Mouse (Mus musculus): ENCODE data around the gene Tcp11l2. TPM values are rescaled to one million over a fixed set of nuclear protein-coding genes. Genes with fewer than 3 reads are reported as not detected.

The Tcp11l2 gene
- total RNA-seq, 2 experiments from 2014 or later = 35.9 to 52.2 TPM

DNA sequence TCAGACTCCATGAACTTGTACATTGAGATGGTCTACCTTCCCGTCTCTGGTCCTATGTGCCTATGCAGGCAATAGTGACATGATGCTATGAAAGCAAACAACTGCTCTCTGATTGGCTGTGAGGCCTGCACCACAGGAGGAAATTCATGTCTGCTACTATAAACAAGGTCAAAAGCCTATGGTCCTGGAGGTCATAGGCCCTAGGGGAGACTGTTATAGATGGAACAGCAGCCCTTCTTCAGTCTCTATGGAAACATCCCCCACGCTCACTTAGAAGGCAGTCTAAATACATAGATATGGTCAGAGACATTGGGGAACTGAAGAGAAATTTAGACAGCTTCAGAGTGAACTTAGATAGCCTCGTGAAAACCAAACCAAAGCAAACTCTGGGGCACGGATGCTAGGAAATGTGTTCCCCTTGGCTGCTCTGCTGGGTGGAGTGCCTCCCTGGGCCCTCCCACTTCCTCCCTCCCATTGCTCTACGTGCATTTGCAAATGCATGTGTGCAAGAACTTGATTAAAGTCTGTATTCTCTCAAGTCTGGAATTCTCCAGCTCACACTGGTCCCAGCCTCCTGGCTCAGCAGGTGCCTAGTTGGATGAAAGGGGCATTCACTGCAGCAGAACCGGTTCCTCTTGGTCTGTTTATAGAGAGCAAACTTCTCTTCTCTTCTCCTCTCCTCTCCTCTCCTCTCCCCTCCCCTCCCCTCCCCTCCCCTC lies 22.0 kb upstream of the Tcp11l2 start:
- no peak for DNase-seq (ENCODE audit: low spot score)

- no peak for DNase-seq (ENCODE audit: low spot score)
Measured at GRCm38 (mm10) chr10:84556120-84556519, 20.3 kb upstream of the Tcp11l2 start.

DNA sequence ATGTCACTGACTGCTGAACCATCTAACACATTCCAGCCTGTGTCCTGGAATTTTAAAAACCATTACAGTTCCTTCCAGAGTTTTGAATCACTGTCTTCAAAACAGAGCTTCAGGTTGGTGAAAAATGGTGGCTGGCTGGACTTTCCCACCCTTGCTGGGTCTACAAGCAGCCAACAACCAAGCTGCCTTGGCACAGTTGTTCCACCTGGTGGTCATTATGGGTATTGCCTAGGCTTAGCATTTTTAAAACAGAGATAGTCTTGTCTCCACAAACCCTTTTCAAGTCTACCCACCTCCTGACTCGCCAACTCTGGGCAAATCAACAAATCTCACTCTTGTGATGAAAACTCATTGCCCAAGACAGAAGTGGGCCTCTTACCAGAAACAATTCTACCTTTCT lies 17.9 kb upstream of the Tcp11l2 start:
- DNase-seq (ENCODE audit: low spot score) = no peak

DNA sequence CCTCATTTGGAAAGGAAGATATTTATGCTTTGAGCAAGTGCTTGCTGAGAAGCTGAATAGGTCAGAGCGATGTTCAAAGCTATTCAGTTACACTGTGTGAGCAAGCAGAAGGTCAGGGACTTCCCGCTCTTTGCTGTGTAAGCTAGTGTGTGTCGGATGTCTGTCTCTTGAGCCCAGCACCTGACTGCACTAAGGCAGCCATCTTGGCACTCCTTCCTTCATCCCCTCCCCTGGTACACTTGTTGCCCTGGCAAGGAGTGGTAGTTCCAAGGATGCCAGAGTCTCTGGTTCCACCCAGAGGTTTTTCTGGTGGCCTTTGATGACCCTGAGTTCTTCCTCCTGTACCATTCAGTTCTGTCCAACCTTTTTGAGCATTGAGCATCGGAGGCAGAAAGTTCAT lies 16.4 kb upstream of the Tcp11l2 start:
- DNase-seq (ENCODE audit: low spot score) = peak; percentile 81

GRCm38 (mm10) chr10:84562121-84562520 lies 14.3 kb upstream of the Tcp11l2 start:
- DNase-seq (ENCODE audit: low spot score) = no peak

DNA sequence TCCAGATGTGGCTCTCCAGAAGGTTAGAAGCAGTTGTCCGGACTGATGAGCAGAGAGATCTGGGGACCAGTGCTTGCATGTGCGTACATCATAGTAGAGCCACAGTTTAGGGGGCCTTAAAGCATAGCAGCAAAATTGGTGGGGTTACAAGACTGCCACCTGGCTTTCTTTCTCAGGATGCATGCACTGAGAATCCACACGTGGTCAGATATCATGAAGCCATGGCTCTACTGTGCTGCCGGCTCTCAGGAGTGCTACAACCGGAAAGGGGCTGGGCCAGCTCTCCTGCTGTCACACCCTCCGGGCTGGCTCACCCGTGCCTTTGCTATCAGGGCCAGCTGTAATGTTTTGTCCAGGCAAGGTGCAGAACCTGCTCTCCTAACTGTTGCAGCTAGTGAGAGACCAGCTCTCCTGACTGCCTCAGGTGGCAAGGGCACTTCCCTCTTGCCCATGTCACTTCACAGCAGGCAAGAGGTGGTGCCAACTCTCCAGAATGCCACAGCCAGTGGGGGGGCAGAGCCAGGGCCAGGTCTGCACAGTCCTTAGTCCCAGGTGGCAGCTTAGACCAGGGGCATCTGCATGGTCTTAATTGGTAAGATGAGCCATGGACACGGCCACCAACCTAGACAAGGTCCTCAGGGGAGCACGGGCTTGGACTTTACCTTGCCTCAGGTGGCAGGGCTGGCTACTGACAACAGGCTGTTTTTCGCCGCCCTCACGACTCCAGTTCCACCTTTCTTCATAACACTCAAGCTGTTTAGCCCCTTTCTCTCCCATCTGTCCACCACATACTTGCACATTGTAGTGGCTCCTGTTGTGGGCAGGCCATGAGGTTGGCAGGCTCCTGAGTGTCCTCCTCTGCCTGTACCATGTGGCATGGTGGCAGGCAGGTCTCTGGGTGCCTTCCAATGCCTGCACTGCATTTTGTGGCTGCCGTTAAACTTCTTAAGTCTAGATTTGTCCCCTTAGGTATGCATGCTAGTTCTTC lies 13.6 kb upstream of the Tcp11l2 start:
- DNase-seq (ENCODE audit: low spot score) = no peak

DNA sequence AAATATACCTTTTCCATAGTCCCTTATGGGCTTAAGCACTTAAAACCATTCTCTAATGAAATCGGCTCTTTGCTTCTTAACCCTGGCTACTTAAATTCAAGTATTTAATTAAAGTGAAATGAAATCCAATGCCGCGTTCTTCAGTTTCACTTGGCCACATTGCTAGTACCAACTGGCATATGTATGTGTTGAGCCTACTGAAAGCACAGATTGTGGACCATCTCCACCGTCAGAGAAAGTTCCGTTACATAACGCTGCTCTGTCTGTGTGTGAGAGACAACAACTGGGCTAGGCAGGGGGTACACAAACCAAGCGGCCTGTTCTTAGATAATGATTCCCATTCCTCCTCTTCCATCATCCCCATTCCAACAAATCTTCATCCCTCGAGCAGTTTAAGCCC lies 12.0 kb upstream of the Tcp11l2 start:
- no peak for DNase-seq (ENCODE audit: low spot score)

DNA sequence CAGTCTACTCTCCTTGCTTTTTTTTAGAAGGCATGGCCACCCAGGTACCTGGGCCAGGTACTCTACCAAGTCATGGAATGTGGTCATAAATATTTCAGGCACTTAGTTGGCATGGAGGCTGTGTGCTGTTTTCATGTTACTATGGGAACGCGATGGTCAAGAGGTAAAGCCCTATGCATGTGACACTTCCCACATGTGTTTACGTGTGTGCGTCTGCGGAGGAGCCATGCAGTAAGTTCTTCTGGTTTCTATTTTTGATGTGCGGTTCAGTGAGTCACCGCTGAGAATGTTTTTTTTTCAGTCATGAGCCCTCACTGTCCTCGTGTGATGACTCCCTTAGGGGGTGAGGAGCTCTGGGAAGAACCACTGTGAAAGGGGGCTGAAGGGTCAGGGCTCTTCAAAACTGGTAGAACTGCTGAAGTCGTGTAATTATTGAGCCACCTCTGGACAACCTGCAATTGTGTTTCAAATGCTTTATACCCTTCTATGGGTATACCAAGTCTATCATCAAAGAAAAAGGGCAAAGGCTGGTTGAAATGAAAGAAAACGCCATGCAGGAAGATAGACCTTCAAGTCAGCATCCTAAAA lies 5.3 kb upstream of the Tcp11l2 start:
- no peak for DNase-seq (ENCODE audit: low spot score)

- DNase-seq (ENCODE audit: low spot score) = no peak
Measured at GRCm38 (mm10) chr10:84573671-84574420, 2.6 kb upstream of the Tcp11l2 start.

DNA sequence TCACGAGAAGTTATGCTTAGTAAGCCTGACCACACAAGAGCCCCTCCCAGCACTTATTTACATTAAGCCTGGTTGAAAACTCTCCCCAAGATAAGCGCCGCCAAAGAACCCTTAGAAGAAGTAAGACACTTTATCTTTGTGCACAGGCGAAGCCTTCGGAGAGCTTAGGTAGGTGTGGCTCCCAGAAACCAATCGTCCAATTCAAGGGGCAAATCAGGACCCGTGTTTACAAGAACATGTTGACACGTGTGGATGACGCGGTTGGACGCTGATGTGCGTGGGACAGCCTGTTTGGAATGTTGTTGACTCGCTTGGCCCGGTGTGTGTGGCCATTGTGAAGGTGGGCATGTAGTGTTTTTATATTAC lies 414 bp upstream of the Tcp11l2 start:
- DNase-seq (ENCODE audit: low spot score) = no peak

- DNase-seq (ENCODE audit: low spot score) = peak; percentile 85
Measured at GRCm38 (mm10) chr10:84577071-84577727, 773 bp downstream of the Tcp11l2 start.

DNA sequence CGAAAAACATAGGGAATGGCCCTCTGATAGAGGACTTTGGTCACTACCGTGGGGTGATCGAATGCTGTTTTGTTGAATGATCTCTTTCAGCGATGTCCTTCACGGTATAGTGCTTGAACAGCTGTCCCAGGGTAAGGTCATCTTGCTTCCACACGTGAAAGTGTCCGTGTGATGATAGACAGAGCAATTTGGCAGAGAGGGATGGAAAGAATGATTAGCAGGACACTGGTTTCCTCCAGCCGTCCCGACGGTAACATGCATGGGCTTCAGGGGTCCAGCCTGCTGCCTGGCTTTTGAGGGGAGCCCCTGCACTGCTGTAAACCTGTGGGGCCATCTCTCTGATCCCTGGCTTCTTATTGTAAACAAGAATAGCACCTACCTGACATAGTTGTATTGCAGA lies 2.3 kb downstream of the Tcp11l2 start:
- no peak for DNase-seq (ENCODE audit: low spot score)

- no peak for DNase-seq (ENCODE audit: low spot score)
Measured at GRCm38 (mm10) chr10:84579527-84579926, 3.1 kb downstream of the Tcp11l2 start.

- DNase-seq (ENCODE audit: low spot score) = no peak
Measured at GRCm38 (mm10) chr10:84581191-84581590, 4.8 kb downstream of the Tcp11l2 start.

DNA sequence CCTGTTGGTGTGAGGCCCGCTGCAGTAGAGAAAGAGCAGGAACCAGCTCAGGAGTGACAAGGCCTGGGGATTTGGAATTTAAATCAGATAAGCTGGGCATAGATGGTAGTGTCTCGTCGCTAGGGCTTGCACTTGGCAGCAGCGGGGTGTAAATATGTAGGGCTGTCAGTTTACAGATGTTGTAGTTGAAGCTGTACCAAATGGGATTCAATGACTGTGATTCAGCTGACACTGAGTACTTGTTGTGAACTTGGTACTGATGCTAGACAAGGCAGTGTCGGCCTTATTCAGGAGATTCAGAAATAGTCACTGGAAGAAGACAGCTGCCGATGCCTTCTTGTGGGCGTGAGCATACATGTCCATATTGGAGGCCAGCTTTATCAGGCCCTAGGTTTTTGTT lies 5.8 kb downstream of the Tcp11l2 start:
- peak; percentile 52 for DNase-seq (ENCODE audit: low spot score)

- DNase-seq (ENCODE audit: low spot score) = no peak
Measured at GRCm38 (mm10) chr10:84584451-84585293, 8.2 kb downstream of the Tcp11l2 start.

GRCm38 (mm10) chr10:84585294-84585650 lies 8.8 kb downstream of the Tcp11l2 start:
- DNase-seq (ENCODE audit: low spot score) = no peak

- no peak for DNase-seq (ENCODE audit: low spot score)
Measured at GRCm38 (mm10) chr10:84590956-84591355, 14.5 kb downstream of the Tcp11l2 start.

DNA sequence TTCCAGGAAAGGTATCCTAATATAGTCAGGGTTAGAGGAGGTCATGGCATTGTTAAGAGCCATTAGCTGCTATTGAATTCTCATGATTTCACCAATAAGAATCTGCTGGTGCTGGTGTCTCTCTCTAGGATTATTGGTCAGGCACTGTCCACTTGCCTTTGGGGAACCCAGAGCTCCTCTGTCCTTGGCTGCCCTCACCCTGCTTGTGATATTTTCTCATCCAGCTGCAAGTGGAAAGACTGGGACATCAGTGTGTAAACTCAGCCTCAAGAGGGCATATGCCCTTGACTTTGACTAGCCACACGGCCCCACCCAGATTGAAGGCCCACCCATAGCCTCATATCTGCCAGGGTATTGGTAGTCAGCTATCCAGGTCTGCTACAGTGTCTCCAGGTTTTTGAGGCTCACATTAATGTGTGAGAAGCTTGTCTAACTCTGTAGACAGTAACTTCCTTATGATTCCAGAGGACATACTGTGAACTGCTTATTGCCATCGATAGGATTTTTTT lies 15.3 kb downstream of the Tcp11l2 start:
- DNase-seq (ENCODE audit: low spot score) = no peak

DNA sequence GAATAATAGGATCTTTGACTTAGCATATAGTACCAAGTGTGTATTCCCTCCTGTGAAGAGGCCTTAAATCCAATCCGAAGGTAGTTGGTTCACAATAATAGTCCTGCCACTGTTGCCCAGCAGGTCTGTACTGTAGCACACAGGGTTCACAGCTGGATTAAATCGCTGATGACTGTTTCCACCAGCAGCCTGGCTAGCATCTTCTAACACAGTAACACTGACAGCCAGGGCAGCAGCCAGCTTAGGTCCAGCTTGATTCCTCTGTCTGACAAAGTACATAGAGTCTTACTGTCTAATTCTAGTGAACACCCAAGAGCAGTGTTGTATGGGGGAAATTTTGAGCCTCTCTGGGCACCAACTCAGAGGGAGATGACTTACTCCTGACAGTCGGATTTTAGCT lies 16.3 kb downstream of the Tcp11l2 start:
- DNase-seq (ENCODE audit: low spot score) = no peak
